Mouse (Mus musculus) liver, embryonic 13.5 days (tissue): ENCODE data around the gene Ccdc110. TPM values are rescaled to one million over a fixed set of nuclear protein-coding genes. Genes with fewer than 3 reads are reported as not detected.
A peak's percentile ranks its signal among the peaks of the same experiment; 100 is the strongest.

ENCODE experiments used
- ATAC-seq: fragments of 200-750 bp; cut with Nextera tagmentation; 2 replicates; pipeline ENCODE4 v1.8.0; 2017; ENCODE audit warnings: low read depth, mild to moderate bottlenecking, moderate number of reproducible peaks, moderate library complexity
- DNase-seq: peaks from one replicate; pipeline ENCODE4 v3.0.0; 2022
- H3K27ac ChIP-seq: fragments of 300-500 bp; sonication (generic); 2 replicates; pipeline ENCODE4 v1.5.1; 2015; ENCODE audit warnings: moderate library complexity, mild to moderate bottlenecking, inconsistent platforms
- H3K27me3 ChIP-seq: fragments of 300-500 bp; sonication (generic); 2 replicates; pipeline ENCODE4 v1.6.1; 2015; ENCODE audit warnings: mild to moderate bottlenecking, inconsistent platforms
- H3K36me3 ChIP-seq: fragments of 300-500 bp; sonication (generic); 2 replicates; pipeline ENCODE4 v1.6.1; 2015; ENCODE audit warnings: mild to moderate bottlenecking, inconsistent platforms
- H3K4me1 ChIP-seq: fragments of 300-500 bp; sonication (generic); replicated peaks from 2 replicates; pipeline ENCODE4 v1.6.1; 2015; ENCODE audit warnings: inconsistent platforms
- H3K4me2 ChIP-seq: fragments of 300-500 bp; sonication (generic); 2 replicates; pipeline ENCODE4 v1.6.1; 2015; ENCODE audit warnings: inconsistent platforms, mild to moderate bottlenecking, moderate library complexity
- H3K4me3 ChIP-seq: fragments of 300-500 bp; sonication (generic); replicated peaks from 2 replicates; pipeline ENCODE4 v1.5.1; 2015; ENCODE audit warnings: mild to moderate bottlenecking, inconsistent platforms
- H3K9ac ChIP-seq: fragments of 300-500 bp; sonication (generic); 2 replicates; pipeline ENCODE4 v1.6.1; 2015; ENCODE audit warnings: mild to moderate bottlenecking, inconsistent platforms
- H3K9me3 ChIP-seq: fragments of 300-500 bp; sonication (generic); replicated peaks from 2 replicates; pipeline ENCODE4 v1.6.1; 2016; ENCODE audit warnings: inconsistent platforms
- WGBS: fragments of 180-500 bp; shearing (Covaris S2); methylation state at CpG from one replicate; pipeline ENCODE4 v1.1.7; 2015; ENCODE audit not compliant: insufficient replicate concordance; 5-methylcytosine and 5-hydroxymethylcytosine counted together
- polyA plus RNA-seq: library from polyadenylated mRNA; unstranded; fragments of >200 nt; fragmentation: Nextera tagmentation; extraction: Ambion mirVana; gene quantifications from 2 replicates; pipeline ENCODE4 v1.2.1, GENCODE M21; 2015

The Ccdc110 gene
- not detected in 2 replicates for polyA plus RNA-seq

DNA sequence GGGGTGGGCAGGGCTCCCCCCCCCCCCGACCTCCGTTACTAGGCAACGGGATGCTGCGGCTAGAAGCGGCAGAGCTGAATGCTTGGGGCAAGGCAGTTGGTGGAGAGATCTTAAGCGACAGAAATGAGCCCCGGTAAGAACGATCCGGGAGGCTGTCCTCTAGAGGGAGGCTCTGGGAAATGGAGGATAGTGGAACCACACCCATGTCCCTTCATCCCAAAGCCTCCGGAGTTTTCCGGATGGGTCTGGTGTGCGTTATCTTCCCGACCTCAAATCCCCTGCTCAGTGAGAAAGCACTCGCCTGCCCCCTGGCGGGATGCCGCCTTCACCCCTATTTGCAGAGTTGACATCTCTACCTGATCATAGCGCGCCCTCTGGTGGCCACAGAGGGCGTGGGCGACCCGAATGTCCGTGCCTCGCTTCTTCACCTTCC, at the start of gene Ccdc110:
Ccdc110 (plus strand) TSS at position 38 of the 433 bp plus-strand sequence.
- Histone ChIP-seq H3K27me3 (no peaks in the 10 kb centered on the region), H3K27ac (no peak within 1 kb of the TSS), H3K4me2 (peak within 1 kb of the TSS; percentile 26; the same call in 1 of the 2 replicates), H3K9me3 (no peaks in the 10 kb centered on the region), H3K4me3 (no peak within 1 kb of the TSS), H3K36me3 (no peaks in the 10 kb centered on the region), H3K4me1 (no peaks in the 10 kb centered on the region), H3K9ac (no peak within 1 kb of the TSS)
- DNase-seq (peak; percentile 73), ATAC-seq (no peak)
- WGBS: 4% methylated on average over 23 of the region's 23 CpGs

- peaks cover 15% of the 10 kb centered on the region for H3K27me3 ChIP-seq
- WGBS: 2% methylated on average over 22 of the region's 22 CpGs
- no peak within 1 kb of the TSS for H3K9ac ChIP-seq
- H3K36me3 ChIP-seq: no peaks in the 10 kb centered on the region
- H3K4me1 ChIP-seq: no peaks in the 10 kb centered on the region
- no peak within 1 kb of the TSS for H3K27ac ChIP-seq
- H3K4me3 ChIP-seq: peak within 1 kb of the TSS; percentile 28
- no peak for ATAC-seq
- H3K9me3 ChIP-seq: no peaks in the 10 kb centered on the region
- peak within 1 kb of the TSS; percentile 49 for H3K4me2 ChIP-seq
- no peak for DNase-seq
Measured at GRCm38 (mm10) chr8:45885202-45885685, 49.2 kb upstream of the Ccdc110 start, which contains the start of gene Pdlim3. TSS of gene Pdlim3 (plus strand) at chr8:45885461.

DNA sequence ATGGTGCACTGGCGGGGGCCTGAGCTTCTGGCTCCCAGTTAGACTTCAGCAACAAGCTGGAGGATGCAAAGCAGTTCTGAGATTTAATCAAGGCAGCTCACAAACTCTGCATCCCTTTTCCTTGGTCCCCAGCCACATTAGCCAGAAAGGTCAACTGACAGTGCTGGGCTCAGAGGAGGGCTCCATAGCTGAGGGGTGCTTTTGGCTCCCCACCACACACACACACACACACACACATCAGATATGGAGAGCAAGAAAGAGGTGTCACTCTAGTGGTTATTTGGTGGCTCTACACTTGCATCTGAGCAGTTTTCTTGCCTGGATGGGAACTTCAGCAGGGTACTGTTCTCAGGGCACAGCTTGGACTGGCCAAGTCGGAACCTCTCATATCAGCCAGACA, 48.6 kb upstream of the Ccdc110 start:
- Histone ChIP-seq H3K9me3 (no peaks in the 10 kb centered on the region), H3K9ac (no peak overlapping the region), H3K27ac (no peak overlapping the region), H3K4me2 (peak overlapping the region; percentile 49), H3K36me3 (no peaks in the 10 kb centered on the region), H3K27me3 (peaks cover 15% of the 10 kb centered on the region), H3K4me3 (peak overlapping the region; percentile 28; the same call in 1 of the 2 replicates), H3K4me1 (no peaks in the 10 kb centered on the region)
- DNase-seq (no peak), ATAC-seq (no peak)
- 41% methylated on average over 2 of the region's 2 CpGs for WGBS

GRCm38 (mm10) chr8:45889737-45890136, 44.7 kb upstream of the Ccdc110 start:
- no peaks in the 10 kb centered on the region for H3K36me3 ChIP-seq
- no peaks in the 10 kb centered on the region for H3K4me1 ChIP-seq
- H3K9me3 ChIP-seq: no peaks in the 10 kb centered on the region
- DNase-seq (no peak), ATAC-seq (no peak)
- 73% methylated on average over 7 of the region's 7 CpGs for WGBS
- H3K27ac ChIP-seq: no peak overlapping the region
- no peak overlapping the region for H3K9ac ChIP-seq
- H3K27me3 ChIP-seq: peaks cover 12% of the 10 kb centered on the region
- H3K4me2 ChIP-seq: no peak overlapping the region
- H3K4me3 ChIP-seq: no peak overlapping the region

DNA sequence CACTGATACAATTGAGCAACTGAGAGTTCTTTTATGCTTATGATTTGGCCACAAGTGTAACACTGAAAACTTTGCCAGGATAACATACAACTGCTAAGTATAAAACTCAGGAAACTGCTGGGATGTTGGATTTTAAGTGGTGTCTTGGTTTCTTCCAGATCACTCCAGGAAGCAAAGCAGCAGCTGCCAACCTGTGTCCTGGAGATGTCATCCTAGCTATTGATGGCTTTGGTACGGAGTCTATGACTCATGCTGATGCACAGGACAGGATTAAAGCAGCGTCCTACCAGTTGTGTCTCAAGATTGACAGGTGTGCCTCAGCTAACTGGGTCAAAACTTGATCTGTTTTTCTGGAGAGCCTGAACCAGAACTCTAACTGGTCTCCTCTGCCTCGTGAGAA, 37.8 kb upstream of the Ccdc110 start:
- Histone ChIP-seq H3K27ac (no peak overlapping the region), H3K27me3 (no peaks in the 10 kb centered on the region), H3K36me3 (no peaks in the 10 kb centered on the region), H3K4me3 (no peak overlapping the region), H3K4me2 (no peak overlapping the region), H3K9me3 (no peaks in the 10 kb centered on the region), H3K9ac (no peak overlapping the region), H3K4me1 (no peaks in the 10 kb centered on the region)
- ATAC-seq (no peak), DNase-seq (no peak)
- WGBS: 51% methylated on average over 3 of the region's 3 CpGs

DNA sequence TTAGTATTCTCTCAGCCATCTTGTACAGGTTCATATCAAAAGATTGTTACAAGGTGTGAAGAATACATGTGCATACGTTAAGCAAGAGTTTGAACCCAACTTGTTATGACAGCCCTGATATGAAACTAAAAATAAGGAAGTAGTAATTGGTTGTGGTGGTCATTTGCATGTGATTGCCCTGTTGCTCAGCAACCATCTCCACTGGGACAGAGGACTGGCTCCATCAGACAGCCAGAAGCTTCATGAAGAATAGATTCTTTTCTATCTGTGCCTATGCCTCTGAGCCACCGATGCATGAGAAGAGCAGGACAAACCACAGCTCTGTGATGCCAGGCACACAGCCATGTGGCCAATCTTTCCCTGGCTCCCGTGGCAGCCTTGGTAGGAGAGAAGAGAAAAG, 34.6 kb upstream of the Ccdc110 start:
- 50% methylated on average over 3 of the region's 3 CpGs for WGBS
- ATAC-seq (no peak), DNase-seq (no peak)

DNA sequence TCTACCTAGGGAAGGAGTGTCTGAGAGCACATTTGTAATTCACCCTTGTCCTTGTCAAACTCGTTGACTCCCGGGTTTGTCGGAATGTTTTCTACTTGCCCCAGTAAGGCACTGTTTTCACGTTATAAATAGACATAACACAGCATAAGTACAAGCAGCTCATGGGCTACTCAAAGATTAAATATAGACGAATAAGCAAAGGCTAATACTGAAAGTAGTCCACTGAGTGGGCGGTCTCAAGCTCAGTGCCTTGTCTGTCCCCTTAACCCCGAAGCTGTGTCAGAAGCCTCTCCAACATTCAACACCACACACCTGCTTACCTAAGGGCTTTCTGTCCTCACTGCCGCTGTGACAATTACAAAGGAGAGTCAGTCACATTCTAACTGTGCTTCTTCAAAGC, 32.8 kb upstream of the Ccdc110 start:
- no peak for ATAC-seq
- Histone ChIP-seq H3K4me1 (no peaks in the 10 kb centered on the region), H3K9ac (no peak overlapping the region), H3K27ac (no peak overlapping the region), H3K4me2 (no peak overlapping the region), H3K27me3 (no peaks in the 10 kb centered on the region), H3K36me3 (no peaks in the 10 kb centered on the region), H3K4me3 (no peak overlapping the region), H3K9me3 (no peaks in the 10 kb centered on the region)
- 72% methylated on average over 8 of the region's 8 CpGs for WGBS
- no peak for DNase-seq

More for the DNA sequence above, 34.6 kb upstream of the Ccdc110 start:
- Histone ChIP-seq H3K27me3 (no peaks in the 10 kb centered on the region), H3K36me3 (no peaks in the 10 kb centered on the region), H3K4me2 (no peak overlapping the region), H3K27ac (no peak overlapping the region), H3K9me3 (no peaks in the 10 kb centered on the region), H3K9ac (no peak overlapping the region), H3K4me3 (no peak overlapping the region), H3K4me1 (no peaks in the 10 kb centered on the region)

DNA sequence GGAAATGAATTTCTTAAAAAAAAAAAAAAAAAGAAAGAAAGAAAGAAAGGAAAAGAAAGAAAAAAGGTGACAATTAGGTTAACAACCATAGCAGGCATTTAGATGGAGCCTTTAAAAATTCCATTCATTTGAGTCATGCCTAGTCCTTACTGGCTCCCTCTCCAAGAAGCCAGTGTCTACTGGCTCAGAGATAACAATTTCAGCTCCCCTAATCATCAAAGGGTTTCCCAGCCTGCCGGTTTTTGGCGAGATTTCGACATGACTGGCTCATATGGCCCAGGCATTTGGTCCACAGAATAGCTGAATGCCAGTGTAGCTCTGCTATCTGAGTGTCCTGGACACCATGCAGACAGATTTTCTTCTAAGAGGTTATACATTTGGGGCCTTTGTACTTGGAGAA, 30.8 kb upstream of the Ccdc110 start:
- Histone ChIP-seq H3K9me3 (no peaks in the 10 kb centered on the region), H3K4me3 (no peak overlapping the region), H3K4me2 (no peak overlapping the region), H3K9ac (no peak overlapping the region), H3K27ac (no peak overlapping the region), H3K4me1 (no peaks in the 10 kb centered on the region), H3K36me3 (no peaks in the 10 kb centered on the region), H3K27me3 (no peaks in the 10 kb centered on the region)
- ATAC-seq (no peak), DNase-seq (no peak)
- 11% methylated on average over 3 of the region's 3 CpGs for WGBS

DNA sequence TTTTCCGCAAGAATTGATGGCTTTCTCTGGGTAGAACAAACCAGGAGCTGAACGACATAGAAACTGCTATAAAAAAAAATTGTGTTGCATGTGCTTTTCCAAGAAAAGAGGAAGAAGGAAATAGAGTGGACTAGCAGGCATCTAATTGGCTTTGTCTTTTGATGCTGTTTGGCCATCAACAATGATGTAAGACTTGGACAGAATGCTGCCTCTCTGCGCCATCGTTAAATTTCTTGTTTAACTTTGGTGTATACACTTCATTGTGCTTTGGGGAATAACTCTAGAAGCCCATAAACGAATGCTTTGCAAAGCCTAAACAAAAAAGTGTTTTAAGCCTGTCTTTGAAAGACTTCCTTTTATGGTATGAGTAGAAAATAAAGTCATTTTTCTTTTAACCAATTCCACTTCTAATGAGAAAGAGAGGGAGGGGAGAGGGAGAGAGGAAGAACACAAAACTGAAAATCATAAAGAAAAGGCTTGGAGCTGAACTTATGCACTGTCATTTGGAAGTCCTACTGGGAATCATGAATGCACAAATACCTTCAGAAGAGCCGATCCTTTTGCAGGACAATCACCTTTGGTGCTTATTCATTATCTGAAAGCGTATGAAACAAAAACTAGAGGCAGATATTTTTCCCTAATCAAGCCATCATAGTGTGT, 28.7 kb upstream of the Ccdc110 start:
- Histone ChIP-seq H3K27ac (no peak overlapping the region), H3K36me3 (no peaks in the 10 kb centered on the region), H3K27me3 (no peaks in the 10 kb centered on the region), H3K9ac (no peak overlapping the region), H3K9me3 (no peaks in the 10 kb centered on the region), H3K4me1 (no peaks in the 10 kb centered on the region), H3K4me3 (no peak overlapping the region), H3K4me2 (no peak overlapping the region)
- 65% methylated on average over 7 of the region's 7 CpGs for WGBS
- ATAC-seq (no peak), DNase-seq (no peak)

DNA sequence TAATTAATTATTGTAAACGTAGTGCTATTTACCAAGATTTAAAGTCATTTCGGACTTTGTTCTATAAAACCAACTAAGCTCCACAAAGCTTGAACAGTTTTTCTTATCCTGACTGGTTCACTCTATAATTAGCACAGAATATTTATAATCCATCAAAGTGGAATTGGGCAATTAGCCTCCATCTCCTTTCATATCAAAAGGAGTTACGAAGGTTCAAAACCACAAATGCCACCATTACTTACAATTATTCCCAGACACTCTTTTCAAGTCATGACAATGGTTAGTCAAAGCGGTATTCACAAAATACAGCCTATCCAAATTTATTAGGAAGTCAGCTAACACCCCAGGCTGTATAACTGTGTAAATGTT, 28.2 kb upstream of the Ccdc110 start:
- Histone ChIP-seq H3K9me3 (no peaks in the 10 kb centered on the region), H3K9ac (no peak overlapping the region), H3K27me3 (no peaks in the 10 kb centered on the region), H3K4me1 (no peaks in the 10 kb centered on the region), H3K36me3 (no peaks in the 10 kb centered on the region), H3K4me3 (no peak overlapping the region), H3K4me2 (no peak overlapping the region), H3K27ac (no peak overlapping the region)
- DNase-seq (no peak), ATAC-seq (no peak)
- 65% methylated on average over 4 of the region's 4 CpGs for WGBS

DNA sequence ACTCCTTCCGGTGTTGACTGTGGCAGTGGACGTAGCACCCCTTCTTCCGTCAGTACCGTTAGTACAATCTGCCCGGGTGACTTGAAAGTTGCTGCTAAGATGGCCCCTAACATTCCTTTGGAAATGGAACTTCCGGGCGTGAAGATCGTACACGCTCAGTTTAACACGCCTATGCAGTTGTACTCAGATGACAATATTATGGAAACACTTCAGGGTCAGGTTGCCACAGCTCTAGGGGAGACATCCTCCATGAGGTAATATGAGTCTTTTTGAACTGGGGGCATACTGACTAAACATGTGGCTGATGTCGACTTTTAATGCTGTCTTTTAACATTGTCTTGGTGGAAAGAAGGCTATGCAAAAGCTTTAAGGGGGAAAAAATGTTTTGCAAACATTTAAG, 20.7 kb upstream of the Ccdc110 start:
- no peak overlapping the region for H3K27ac ChIP-seq
- no peak for DNase-seq

GRCm38 (mm10) chr8:45916496-45916895, 17.9 kb upstream of the Ccdc110 start:
- Histone ChIP-seq H3K4me2 (no peak overlapping the region), H3K4me1 (no peaks in the 10 kb centered on the region), H3K9me3 (no peaks in the 10 kb centered on the region), H3K9ac (no peak overlapping the region), H3K27me3 (no peaks in the 10 kb centered on the region), H3K27ac (no peak overlapping the region), H3K4me3 (no peak overlapping the region), H3K36me3 (no peaks in the 10 kb centered on the region)
- 53% methylated on average over 3 of the region's 3 CpGs for WGBS
- ATAC-seq (no peak), DNase-seq (no peak)

More for the DNA sequence above, 20.7 kb upstream of the Ccdc110 start:
- no peak overlapping the region for H3K4me2 ChIP-seq
- H3K4me3 ChIP-seq: no peak overlapping the region
- H3K9ac ChIP-seq: no peak overlapping the region
- WGBS: 79% methylated on average over 11 of the region's 11 CpGs
- no peaks in the 10 kb centered on the region for H3K36me3 ChIP-seq
- no peak for ATAC-seq
- no peaks in the 10 kb centered on the region for H3K9me3 ChIP-seq
- no peaks in the 10 kb centered on the region for H3K4me1 ChIP-seq
- H3K27me3 ChIP-seq: no peaks in the 10 kb centered on the region
